Mouse (Mus musculus) embryonic facial prominence, embryonic 13.5 days (tissue): ENCODE measurements around the gene Ccl3. TPM values are rescaled to one million over a fixed set of nuclear protein-coding genes. Genes with fewer than 3 reads are reported as not detected.

Experiments used
- ATAC-seq: fragments of 200-750 bp; cut with Nextera tagmentation; 2 replicates; pipeline ENCODE4 v1.8.0; 2017; ENCODE audit warnings: low read depth; ENCODE audit not compliant: insufficient number of reproducible peaks, insufficient read depth, low FRiP score, low TSS enrichment
- H3K27ac ChIP-seq: fragments of 300-500 bp; sonication (generic); 2 replicates; pipeline ENCODE4 v1.5.1; 2015; ENCODE audit warnings: moderate library complexity, mild to moderate bottlenecking, inconsistent platforms
- H3K27me3 ChIP-seq: fragments of 300-500 bp; sonication (generic); 2 replicates; pipeline ENCODE4 v1.6.1; 2015; ENCODE audit warnings: mild to moderate bottlenecking, inconsistent platforms
- H3K36me3 ChIP-seq: fragments of 300-500 bp; sonication (generic); 2 replicates; pipeline ENCODE4 v1.6.1; 2015; ENCODE audit warnings: mild to moderate bottlenecking, inconsistent platforms
- H3K4me1 ChIP-seq: fragments of 300-500 bp; sonication (generic); 2 replicates; pipeline ENCODE4 v1.6.1; 2015; ENCODE audit warnings: inconsistent platforms
- H3K4me2 ChIP-seq: fragments of 300-500 bp; sonication (generic); 2 replicates; pipeline ENCODE4 v1.6.1; 2015; ENCODE audit warnings: moderate library complexity, mild to moderate bottlenecking, inconsistent platforms
- H3K4me3 ChIP-seq: fragments of 300-500 bp; sonication (generic); 2 replicates; pipeline ENCODE4 v1.5.1; 2015; ENCODE audit warnings: mild to moderate bottlenecking, inconsistent platforms
- H3K9ac ChIP-seq: fragments of 300-500 bp; sonication (generic); 2 replicates; pipeline ENCODE4 v1.6.1; 2015; ENCODE audit warnings: mild to moderate bottlenecking, inconsistent platforms
- H3K9me3 ChIP-seq: fragments of 300-500 bp; sonication (generic); 2 replicates; pipeline ENCODE4 v1.6.1; 2016; ENCODE audit warnings: inconsistent platforms
- WGBS: fragments of 180-500 bp; shearing (Covaris S2); methylation state at CpG from one replicate; pipeline ENCODE4 v1.1.7; 2015; ENCODE audit warnings: mixed read lengths; 5-methylcytosine and 5-hydroxymethylcytosine counted together
- polyA plus RNA-seq: library from polyadenylated mRNA; unstranded; fragments of >200 nt; fragmentation: Nextera tagmentation; extraction: Ambion mirVana; gene quantifications from 2 replicates; pipeline ENCODE4 v1.2.1, GENCODE M21; 2015

Ccl3 gene
- polyA plus RNA-seq, 1 experiment from 2014 or later, result 0.38 TPM

DNA sequence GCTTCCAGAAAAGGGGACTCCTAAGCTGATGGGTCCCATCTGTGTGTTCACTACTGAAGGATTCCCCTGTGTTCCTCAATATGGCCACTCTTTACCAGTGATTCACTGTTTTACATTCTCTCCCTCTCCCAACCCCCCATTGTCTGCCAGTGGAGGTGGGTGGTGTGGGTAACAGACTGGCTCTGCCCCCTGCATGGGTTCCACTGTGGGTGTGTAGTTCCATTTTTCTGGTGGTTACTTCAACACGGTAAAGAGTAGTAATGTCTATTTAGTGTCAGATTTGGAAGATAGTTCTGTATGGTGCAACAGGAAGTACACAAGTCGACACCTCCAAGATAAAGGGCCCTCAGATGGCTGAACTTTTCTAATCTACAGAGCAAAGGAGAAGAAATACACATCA lies 7.9 kb downstream of the Ccl3 start:
- Histone ChIP-seq H3K4me3 (no peak overlapping the region), H3K27me3 (no peaks in the 10 kb centered on the region), H3K9ac (no peak overlapping the region), H3K27ac (no peak overlapping the region), H3K4me2 (no peak overlapping the region), H3K36me3 (no peaks in the 10 kb centered on the region), H3K4me1 (no peaks in the 10 kb centered on the region), H3K9me3 (no peaks in the 10 kb centered on the region)
- ATAC-seq, result no peak
- 79% methylated on average over 2 of the region's 2 CpGs for WGBS

DNA sequence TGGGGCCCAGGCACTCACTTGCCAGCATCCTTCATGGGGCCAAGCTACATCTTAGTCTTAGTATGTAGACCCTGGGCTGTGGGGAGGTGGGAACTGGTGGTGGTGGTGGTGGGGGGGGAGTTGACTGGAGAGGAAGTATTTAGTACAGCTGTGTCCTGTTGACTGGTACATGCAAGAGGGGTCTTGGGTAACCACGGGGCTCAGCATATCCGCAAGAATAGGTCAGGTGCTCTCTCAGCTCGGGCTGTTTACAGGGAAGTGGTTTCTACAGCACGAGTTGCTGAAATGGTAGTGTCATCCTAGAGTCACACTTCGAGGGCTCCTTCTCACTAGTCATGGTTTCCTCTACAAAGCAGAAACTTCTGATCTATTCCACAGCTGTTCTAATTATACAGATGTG lies 9.0 kb downstream of the Ccl3 start:
- 71% methylated on average over 5 of the region's 5 CpGs for WGBS
- H3K4me1 ChIP-seq, result no peaks in the 10 kb centered on the region
- ATAC-seq, result no peak

DNA sequence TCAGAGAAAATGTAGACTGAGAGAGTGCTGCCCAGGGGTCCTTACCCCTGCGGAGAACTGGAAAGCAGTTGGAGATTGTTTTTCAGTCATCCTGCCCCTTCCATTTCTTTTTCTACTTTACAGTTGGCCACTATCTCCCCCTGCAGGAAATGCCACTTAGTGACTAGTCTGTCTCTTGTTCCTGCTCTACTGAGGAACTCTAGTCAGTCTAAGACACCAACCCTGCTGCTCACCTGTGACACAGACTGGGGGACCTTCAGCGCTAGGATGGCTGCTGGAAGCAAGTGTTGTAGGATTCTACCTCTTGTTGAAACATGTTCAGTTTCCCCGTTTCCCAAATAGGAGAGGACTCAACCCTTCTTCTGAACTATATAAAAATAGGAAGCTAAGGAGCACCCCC lies 9.6 kb downstream of the Ccl3 start:
- Histone ChIP-seq H3K36me3 (no peaks in the 10 kb centered on the region), H3K4me2 (no peak overlapping the region), H3K9me3 (no peaks in the 10 kb centered on the region), H3K27me3 (no peaks in the 10 kb centered on the region), H3K4me1 (no peaks in the 10 kb centered on the region), H3K27ac (no peak overlapping the region), H3K4me3 (no peak overlapping the region), H3K9ac (no peak overlapping the region)
- ATAC-seq, result no peak
- WGBS, result 55% methylated on average over 3 of the region's 3 CpGs

More for the DNA sequence above, 9.0 kb downstream of the Ccl3 start:
- Histone ChIP-seq H3K9ac (no peak overlapping the region), H3K9me3 (no peaks in the 10 kb centered on the region), H3K4me2 (no peak overlapping the region), H3K27me3 (no peaks in the 10 kb centered on the region), H3K27ac (no peak overlapping the region), H3K36me3 (no peaks in the 10 kb centered on the region), H3K4me3 (no peak overlapping the region)

DNA sequence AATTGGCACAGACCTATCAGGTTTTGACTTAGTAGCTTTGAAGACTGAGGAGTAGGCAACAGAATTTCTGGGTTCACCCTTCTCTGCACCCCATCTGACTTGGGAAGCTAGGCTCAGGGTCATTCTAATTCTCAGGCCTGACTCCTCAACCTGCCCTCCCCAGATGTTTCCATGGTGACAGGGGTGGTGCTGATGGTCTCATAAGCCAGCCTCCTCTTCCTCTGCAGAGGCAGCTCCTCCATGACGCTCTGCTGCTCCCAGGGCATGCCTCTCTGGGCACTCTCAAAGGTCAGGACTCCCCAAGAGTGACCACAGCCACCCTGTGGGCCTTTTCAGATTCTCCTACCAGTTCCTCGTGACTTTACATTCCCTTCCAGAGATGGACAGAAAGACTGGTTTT lies 10.2 kb downstream of the Ccl3 start:
- Histone ChIP-seq H3K9ac (no peak overlapping the region), H3K4me2 (no peak overlapping the region), H3K9me3 (no peaks in the 10 kb centered on the region), H3K27me3 (no peaks in the 10 kb centered on the region), H3K4me3 (no peak overlapping the region), H3K27ac (no peak overlapping the region), H3K4me1 (no peaks in the 10 kb centered on the region), H3K36me3 (no peaks in the 10 kb centered on the region)
- no peak for ATAC-seq
- 59% methylated on average over 2 of the region's 2 CpGs for WGBS

DNA sequence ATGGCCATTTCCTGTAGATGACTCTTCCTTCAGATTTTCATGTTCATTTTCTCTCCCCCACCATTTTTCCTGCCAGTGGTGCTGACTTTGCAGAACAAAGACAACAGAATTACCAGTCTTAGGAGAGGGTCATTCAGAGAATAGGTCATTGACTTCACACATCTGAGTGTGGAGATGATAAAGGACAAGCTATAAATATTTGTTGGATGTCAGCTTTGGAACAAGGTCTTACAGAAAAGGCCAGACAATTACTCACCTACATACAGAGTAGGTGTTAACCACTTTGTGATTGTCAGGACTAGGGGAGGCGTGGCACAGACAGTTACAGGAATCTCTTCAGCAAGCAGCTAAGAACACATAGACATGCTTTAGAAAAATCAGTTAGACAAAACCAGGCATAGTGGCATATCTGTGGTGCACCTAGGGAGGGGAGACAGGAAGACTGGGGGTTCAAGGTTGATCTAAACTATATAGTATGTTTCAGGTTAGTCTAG lies 12.4 kb downstream of the Ccl3 start:
- Histone ChIP-seq H3K27ac (no peak overlapping the region), H3K4me1 (no peaks in the 10 kb centered on the region), H3K27me3 (no peaks in the 10 kb centered on the region), H3K9me3 (no peaks in the 10 kb centered on the region), H3K36me3 (no peaks in the 10 kb centered on the region), H3K4me2 (no peak overlapping the region), H3K9ac (no peak overlapping the region), H3K4me3 (no peak overlapping the region)
- 71% methylated on average over 1 of the region's 1 CpGs for WGBS
- no peak for ATAC-seq

DNA sequence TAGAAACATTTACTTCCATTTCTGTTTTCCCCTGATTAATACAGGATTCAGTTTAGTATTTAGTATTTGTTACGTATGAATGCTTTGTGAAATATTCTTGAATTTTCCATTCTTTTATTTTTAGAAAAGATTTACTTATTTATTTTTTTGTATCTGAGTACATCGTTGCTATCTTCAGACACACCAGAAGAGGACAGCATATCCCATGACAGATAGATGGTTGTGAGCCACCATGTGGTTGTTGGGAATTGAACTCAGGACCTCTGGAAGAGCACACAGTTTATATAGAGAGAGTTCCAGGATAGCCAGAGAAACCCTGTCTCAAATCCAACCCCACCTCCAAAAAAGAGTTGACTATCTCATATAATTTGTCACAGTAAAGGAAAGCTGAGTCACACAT lies 14.3 kb downstream of the Ccl3 start:
- ATAC-seq, result no peak
- no peak overlapping the region for H3K27ac ChIP-seq
- H3K4me1 ChIP-seq, result no peaks in the 10 kb centered on the region
- H3K9ac ChIP-seq, result no peak overlapping the region
- 92% methylated on average over 2 of the region's 2 CpGs for WGBS
- H3K4me2 ChIP-seq, result no peak overlapping the region
- H3K27me3 ChIP-seq, result no peaks in the 10 kb centered on the region
- H3K4me3 ChIP-seq, result no peak overlapping the region
- no peaks in the 10 kb centered on the region for H3K9me3 ChIP-seq
- H3K36me3 ChIP-seq, result no peaks in the 10 kb centered on the region

DNA sequence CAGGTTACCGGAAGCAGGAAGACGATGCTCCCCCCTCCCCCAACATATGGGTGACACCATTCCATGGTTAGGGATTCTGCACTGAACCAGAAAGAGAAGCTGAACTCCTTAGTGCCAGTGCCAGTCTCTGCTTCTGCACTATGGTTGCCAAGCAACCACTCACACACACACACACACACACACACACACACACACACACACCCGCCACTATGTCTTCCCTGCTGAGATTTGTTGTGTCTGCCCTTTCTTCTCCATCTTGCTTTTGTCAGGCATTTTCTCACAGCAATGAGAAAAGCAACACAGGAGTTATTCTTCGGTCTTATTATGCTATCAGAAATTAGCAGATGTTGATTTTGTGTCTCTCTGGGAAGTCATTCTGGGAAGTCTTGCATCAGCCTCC lies 14.7 kb downstream of the Ccl3 start:
- Histone ChIP-seq H3K36me3 (no peaks in the 10 kb centered on the region), H3K27ac (no peak overlapping the region), H3K4me2 (no peak overlapping the region), H3K27me3 (no peaks in the 10 kb centered on the region), H3K9ac (no peak overlapping the region), H3K4me1 (no peaks in the 10 kb centered on the region), H3K9me3 (no peaks in the 10 kb centered on the region), H3K4me3 (no peak overlapping the region)
- 69% methylated on average over 4 of the region's 4 CpGs for WGBS
- ATAC-seq, result no peak

DNA sequence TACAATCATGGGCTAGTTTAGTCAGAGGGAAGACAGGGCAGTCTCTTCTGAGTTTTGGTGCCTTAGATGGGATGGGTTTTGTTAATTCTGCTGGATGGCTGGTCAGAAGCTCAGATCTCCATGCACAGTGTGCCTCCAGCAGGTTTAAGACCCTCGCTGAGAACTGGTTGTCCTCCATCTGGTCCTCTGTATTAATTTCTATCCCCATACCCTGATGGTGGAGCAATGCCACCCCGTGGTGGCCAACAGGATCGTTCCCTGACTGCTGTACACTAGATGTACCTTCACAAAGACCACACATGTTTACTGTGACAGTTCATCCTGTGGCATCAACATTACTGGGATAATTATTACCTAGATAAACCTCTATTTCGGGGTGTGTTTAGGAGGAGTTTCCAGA lies 16.4 kb downstream of the Ccl3 start:
- 61% methylated on average over 4 of the region's 4 CpGs for WGBS
- Histone ChIP-seq H3K9ac (no peak overlapping the region), H3K4me1 (no peaks in the 10 kb centered on the region), H3K27me3 (no peaks in the 10 kb centered on the region), H3K27ac (no peak overlapping the region), H3K4me2 (no peak overlapping the region), H3K4me3 (no peak overlapping the region), H3K9me3 (no peaks in the 10 kb centered on the region), H3K36me3 (no peaks in the 10 kb centered on the region)
- ATAC-seq, result no peak

DNA sequence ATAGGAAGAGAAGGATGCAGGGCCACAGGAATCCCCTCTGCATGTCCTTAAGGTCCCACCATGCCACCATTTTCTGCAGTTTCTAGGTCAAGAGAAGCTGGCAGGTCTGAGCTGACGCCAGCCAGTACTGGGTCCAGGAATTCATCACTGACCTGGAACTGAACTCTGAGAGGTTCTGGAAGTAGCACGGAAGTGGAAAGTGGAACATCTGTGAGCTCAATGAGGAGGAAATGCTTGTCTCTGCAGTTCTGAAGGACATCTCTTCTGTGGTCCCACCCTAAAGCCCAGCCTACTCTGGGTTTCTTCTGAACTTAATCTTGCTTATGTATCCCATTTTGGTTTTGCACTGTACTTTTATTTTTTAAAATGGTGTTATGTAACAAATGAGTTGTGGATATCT lies 18.1 kb downstream of the Ccl3 start:
- no peak overlapping the region for H3K27ac ChIP-seq
- H3K9me3 ChIP-seq, result no peaks in the 10 kb centered on the region
- H3K27me3 ChIP-seq, result no peaks in the 10 kb centered on the region
- ATAC-seq, result no peak
- H3K9ac ChIP-seq, result no peak overlapping the region
- H3K4me3 ChIP-seq, result no peak overlapping the region
- H3K36me3 ChIP-seq, result no peaks in the 10 kb centered on the region
- WGBS, result 81% methylated on average over 2 of the region's 2 CpGs
- H3K4me2 ChIP-seq, result no peak overlapping the region
- no peaks in the 10 kb centered on the region for H3K4me1 ChIP-seq

DNA sequence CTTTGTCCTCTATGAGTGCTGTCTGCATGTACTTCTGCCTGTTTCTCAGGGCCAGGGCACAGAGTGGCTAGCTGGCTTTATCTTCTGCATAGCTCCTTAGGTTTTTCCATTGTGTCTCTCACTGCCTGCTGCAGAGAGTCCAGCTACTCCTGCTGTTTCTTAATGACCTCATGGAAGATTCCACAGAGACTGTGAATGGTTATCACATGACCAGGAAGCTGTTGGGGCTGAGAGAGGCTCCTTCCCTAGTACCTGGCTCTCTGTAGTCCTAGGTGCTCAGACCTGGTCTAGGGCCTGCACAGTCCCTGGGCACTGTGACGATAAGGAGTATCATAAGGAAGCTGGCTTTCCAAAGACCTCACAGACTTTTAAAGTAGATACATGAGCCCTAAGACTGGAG lies 18.5 kb downstream of the Ccl3 start:
- H3K27ac ChIP-seq, result no peak overlapping the region
- no peaks in the 10 kb centered on the region for H3K27me3 ChIP-seq
- no peak for ATAC-seq
- no peak overlapping the region for H3K4me2 ChIP-seq
- no peak overlapping the region for H3K9ac ChIP-seq
- 100% methylated on average over 1 of the region's 1 CpGs for whole genome bisulfite sequencing
- no peaks in the 10 kb centered on the region for H3K9me3 ChIP-seq
- H3K4me1 ChIP-seq, result no peaks in the 10 kb centered on the region
- H3K36me3 ChIP-seq, result no peaks in the 10 kb centered on the region
- no peak overlapping the region for H3K4me3 ChIP-seq

DNA sequence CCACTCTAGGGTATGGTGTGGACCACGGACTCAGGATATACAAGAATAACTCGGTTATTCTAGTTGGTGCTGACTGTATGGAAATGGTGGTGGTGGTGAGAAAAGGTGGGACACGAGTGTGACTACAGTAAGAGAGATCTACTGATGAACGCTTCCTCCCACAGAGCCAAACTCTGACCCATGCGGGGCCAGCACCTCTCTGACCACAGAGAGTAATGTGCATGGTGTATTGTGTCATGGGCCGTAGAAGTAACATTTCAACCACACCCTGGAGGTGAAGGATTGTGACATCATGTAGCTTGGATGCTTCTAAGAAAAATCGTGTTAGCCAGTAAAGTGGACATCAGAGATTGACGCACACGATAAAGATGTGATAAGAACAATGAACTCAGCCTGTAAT lies 20.3 kb downstream of the Ccl3 start:
- Histone ChIP-seq H3K9ac (no peak overlapping the region), H3K4me2 (no peak overlapping the region), H3K4me3 (no peak overlapping the region), H3K4me1 (no peaks in the 10 kb centered on the region), H3K27ac (no peak overlapping the region), H3K9me3 (no peaks in the 10 kb centered on the region), H3K36me3 (no peaks in the 10 kb centered on the region), H3K27me3 (no peaks in the 10 kb centered on the region)
- no peak for ATAC-seq
- WGBS, result 86% methylated on average over 9 of the region's 9 CpGs

DNA sequence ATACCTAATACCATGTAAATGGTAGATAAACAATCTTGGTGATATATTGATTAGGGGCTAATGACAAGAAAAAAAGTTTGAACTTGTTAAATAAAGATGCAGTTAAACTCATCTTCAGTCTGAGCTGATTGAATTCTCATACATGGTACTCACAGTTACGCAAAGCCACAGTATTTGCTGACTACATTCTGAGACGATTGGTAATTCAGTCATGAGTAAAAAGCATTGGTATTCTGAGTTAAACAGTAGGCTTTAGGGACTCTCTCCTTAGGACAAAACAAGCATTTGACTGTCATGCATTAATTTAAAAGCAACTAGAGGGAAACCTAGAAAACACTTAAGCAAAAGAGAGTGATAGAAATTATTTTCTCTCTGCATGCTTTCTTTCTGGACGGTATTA lies 25.6 kb downstream of the Ccl3 start:
- WGBS, result 84% methylated on average over 3 of the region's 3 CpGs

DNA sequence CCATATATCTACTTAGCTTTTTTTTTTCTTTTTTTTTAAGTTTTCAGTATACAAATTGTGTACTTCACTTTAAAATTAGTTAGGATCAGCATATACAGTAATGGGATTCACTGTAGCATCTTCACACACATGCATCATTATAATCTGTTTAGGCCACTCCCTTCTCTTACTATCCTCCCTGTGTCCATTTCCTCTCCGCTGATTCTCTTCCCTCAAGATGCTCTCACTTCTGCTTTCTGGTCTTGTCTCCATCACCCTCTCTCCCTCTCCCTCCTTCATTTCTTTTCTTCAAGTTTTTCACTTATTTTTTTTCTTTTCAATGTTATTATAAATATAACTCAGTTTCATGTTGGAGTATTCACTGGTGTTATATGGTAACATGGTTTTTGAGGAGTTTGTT lies 30.1 kb downstream of the Ccl3 start:
- H3K4me3 ChIP-seq, result no peak overlapping the region
- no peak for ATAC-seq
- no peaks in the 10 kb centered on the region for H3K9me3 ChIP-seq
- WGBS, result 92% methylated on average over 1 of the region's 1 CpGs
- H3K27me3 ChIP-seq, result no peaks in the 10 kb centered on the region
- H3K9ac ChIP-seq, result no peak overlapping the region
- H3K36me3 ChIP-seq, result no peaks in the 10 kb centered on the region
- H3K4me2 ChIP-seq, result no peak overlapping the region
- no peak overlapping the region for H3K27ac ChIP-seq
- H3K4me1 ChIP-seq, result no peaks in the 10 kb centered on the region

More for the DNA sequence above, 25.6 kb downstream of the Ccl3 start:
- no peak for ATAC-seq
- Histone ChIP-seq H3K36me3 (no peaks in the 10 kb centered on the region), H3K27me3 (no peaks in the 10 kb centered on the region), H3K9me3 (no peaks in the 10 kb centered on the region), H3K4me2 (no peak overlapping the region), H3K9ac (no peak overlapping the region), H3K4me1 (no peaks in the 10 kb centered on the region), H3K27ac (no peak overlapping the region), H3K4me3 (no peak overlapping the region)
